Mouse (Mus musculus): ENCODE results near the gene Sms. TPM values are rescaled to one million over a fixed set of nuclear protein-coding genes. Genes with fewer than 3 reads are reported as not detected.
A peak's percentile ranks its signal among the peaks of the same experiment; 100 is the strongest.

Gene Sms
- 57.9 and 86.5 TPM in 2 replicates for total RNA-seq (2017)

DNA sequence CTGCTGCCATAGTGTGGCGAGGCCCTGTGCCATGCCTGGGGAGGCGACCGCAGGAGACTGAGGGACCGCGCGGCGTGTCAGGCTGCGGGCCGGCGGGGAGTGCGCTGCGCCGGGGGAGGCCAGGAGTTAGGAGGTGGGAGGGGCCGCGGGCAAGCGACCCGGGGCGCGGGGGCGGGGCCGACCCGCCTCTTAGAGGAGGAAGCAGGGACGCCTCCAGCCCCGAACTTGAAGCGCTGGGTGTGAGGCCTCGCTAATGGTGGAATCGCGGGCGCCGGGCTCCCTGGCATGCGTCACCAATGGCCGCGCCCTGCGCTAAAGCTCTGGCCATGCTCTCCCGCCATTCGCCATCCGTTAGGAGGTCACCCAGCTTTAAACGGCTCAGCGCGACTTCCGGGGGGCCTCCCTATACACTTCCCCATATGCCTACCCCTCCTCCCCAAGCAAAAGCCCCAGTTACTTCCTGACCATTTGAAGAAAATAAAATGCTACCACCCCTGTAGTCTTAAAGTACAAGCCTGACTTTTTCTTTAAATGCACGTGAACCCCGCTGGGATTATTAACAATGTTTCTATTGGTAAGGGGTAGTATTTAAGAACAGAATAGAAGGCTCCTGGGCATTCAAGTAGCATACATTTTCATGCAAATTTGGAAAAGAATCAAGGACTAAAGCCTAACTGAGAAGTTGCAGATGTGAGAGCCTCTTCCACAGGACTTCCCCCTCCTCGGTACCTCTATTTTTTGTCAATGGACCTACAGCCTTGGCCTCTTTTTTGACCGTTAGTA lies at the start of gene Sms:
TSS of gene Sms (minus strand) at position 344 of the 783 bp plus-strand sequence.
- peak; percentile 81 for ATAC-seq (replicated peaks; ENCODE audit: low read depth, poor library complexity, severe bottlenecking)

DNA sequence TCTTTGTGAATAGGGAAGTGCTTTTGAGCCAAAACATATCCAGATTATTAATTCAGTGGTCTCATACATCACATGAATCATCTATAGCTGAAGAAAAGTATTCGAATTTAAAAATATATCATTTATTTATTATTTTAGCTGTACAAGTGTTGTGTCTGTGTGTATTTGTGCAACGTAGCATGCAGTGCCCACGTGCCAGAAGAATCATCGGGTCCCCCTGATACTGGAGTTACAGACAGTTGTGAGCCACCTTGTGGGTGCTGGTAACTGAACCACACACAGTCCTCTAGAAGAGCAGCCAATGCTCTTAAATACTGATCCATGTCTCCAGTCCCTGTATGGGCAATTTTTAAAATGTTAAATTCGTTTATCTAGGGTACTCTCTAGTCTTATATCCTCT lies 14.3 kb upstream of the Sms start:
- no peak for ATAC-seq (replicated peaks; ENCODE audit: low read depth, poor library complexity, severe bottlenecking)

- ATAC-seq (replicated peaks; ENCODE audit: low read depth, poor library complexity, severe bottlenecking) = no peak
Measured at GRCm38 (mm10) chrX:157504506-157504905, 12.4 kb upstream of the Sms start.

GRCm38 (mm10) chrX:157501871-157502270 lies 9.8 kb upstream of the Sms start:
- ATAC-seq (replicated peaks; ENCODE audit: low read depth, poor library complexity, severe bottlenecking) = no peak

DNA sequence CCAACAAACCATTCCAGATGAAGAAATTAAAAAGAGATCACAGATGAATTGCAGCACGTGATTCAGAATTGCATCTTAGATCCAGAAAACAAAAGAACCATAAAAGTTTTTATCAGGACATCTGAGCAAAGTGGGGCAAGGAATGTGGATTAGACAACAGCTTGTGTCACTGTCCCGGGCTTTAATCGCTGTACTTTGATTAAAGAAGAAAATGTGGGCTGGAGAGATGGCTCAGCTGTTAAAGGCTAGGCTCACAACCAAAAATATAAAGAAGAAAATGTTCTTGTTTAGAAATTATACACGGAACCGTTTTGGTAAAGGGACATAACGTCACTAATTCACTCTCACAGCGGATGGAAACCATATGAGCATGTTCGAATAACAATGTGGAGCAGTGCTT lies 7.9 kb upstream of the Sms start:
- ATAC-seq (replicated peaks; ENCODE audit: low read depth, poor library complexity, severe bottlenecking) = no peak

GRCm38 (mm10) chrX:157493159-157493558 lies 1.1 kb upstream of the Sms start:
- ATAC-seq (replicated peaks; ENCODE audit: low read depth, poor library complexity, severe bottlenecking) = no peak

GRCm38 (mm10) chrX:157491145-157491935 lies 747 bp downstream of the Sms start:
- peak; percentile 43 for ATAC-seq (replicated peaks; ENCODE audit: low read depth, poor library complexity, severe bottlenecking)

- 0 out of 2 replicates have a peak, but pooled peaks have one; percentile 26 for ATAC-seq (replicated peaks; ENCODE audit: low read depth, poor library complexity, severe bottlenecking)
Measured at GRCm38 (mm10) chrX:157490769-157491144, 1.3 kb downstream of the Sms start.

DNA sequence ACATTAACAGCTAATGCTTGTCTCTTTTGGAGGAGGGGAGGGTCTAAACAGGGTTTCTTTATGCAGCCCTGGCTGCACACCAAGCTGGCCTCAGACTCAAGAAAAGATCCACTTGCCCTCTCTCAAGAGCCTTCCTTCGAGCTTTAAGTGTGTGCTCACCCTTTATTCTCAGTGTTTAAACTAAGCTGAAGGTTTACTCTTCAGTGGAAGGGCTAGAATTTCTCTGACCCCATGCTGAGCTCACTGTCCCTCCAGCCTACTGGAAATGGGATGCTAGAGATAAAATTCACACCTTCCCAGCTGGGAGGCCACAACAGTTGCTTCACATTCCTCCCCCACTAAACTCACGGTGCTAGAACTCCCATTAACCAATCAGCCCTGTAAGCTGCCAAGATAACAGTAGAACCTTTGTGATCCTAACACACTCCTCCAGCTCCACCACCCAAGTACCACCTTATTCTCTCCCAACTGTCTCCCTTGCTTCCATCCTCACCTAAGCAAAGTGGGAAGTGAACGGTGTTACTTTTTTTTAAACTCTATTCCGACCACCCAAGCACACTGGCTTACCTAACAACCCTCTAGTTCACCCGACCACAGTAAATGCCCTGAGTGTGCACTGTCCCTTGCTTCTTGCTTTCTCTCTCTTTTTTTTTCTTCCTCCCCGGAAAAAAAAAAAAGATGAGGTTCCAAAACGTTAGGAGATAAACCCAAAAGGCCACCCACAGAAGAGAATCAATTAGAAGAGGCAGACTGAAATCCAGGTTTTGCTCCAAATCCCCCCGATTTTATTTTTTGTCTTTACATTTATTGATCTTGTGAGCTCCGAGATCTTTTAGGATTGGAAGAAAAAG lies 2.0 kb downstream of the Sms start:
- no peak for ATAC-seq (replicated peaks; ENCODE audit: low read depth, poor library complexity, severe bottlenecking)

DNA sequence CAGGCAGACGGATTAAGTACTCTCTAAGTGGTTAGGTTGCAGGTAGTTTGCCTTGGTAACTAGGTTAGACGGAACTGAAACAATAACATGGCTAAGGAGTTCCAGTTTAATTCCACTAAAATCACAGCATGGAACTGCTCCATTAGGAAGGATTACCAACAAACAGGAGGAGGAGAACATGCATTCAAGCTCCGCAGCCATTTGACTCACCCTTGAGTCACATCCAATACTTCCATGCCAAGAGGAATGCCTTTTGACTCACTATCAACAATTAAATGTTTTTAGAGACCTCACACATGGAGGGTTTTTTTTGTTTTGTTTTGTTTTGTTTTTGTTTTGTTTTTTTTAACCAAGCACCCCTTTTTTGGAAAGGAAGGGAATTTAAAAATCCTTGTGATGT lies 3.3 kb downstream of the Sms start:
- no peak for ATAC-seq (replicated peaks; ENCODE audit: low read depth, poor library complexity, severe bottlenecking)

DNA sequence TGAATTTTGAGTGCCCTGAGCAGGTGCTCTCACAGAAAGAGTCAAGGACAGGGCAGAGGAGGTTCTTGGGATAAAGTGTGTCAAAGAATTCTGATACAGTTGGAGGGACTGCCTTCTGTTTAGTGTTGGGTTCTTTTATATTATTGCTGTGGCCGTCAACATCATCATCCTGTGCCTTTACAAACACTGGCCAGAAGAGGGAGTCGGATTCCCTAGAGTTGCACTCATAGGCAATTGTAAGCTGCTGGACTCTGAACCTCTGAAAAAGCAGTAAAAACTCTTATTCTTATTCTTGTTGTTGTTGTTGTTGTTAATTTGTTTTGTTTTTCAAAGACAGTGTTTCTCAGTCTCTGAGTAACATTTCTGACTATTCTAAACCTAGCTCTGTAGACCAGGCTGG lies 5.3 kb downstream of the Sms start:
- ATAC-seq (replicated peaks; ENCODE audit: low read depth, poor library complexity, severe bottlenecking) = peak; percentile 50

GRCm38 (mm10) chrX:157482842-157483241 lies 9.2 kb downstream of the Sms start:
- ATAC-seq (replicated peaks; ENCODE audit: low read depth, poor library complexity, severe bottlenecking) = peak; percentile 90

- ATAC-seq (replicated peaks; ENCODE audit: low read depth, poor library complexity, severe bottlenecking) = no peak
Measured at GRCm38 (mm10) chrX:157481860-157482259, 10.2 kb downstream of the Sms start.

GRCm38 (mm10) chrX:157477328-157477727 lies 14.8 kb downstream of the Sms start:
- no peak for ATAC-seq (replicated peaks; ENCODE audit: low read depth, poor library complexity, severe bottlenecking)

- peak; percentile 66 for ATAC-seq (replicated peaks; ENCODE audit: low read depth, poor library complexity, severe bottlenecking)
Measured at GRCm38 (mm10) chrX:157476153-157476810, 15.8 kb downstream of the Sms start.

- no peak for ATAC-seq (replicated peaks; ENCODE audit: low read depth, poor library complexity, severe bottlenecking)
Measured at GRCm38 (mm10) chrX:157471711-157472660, 20.1 kb downstream of the Sms start.

- no peak for ATAC-seq (replicated peaks; ENCODE audit: low read depth, poor library complexity, severe bottlenecking)
Measured at GRCm38 (mm10) chrX:157468795-157469194, 23.3 kb downstream of the Sms start.

GRCm38 (mm10) chrX:157468055-157468454 lies 24.0 kb downstream of the Sms start:
- no peak for ATAC-seq (replicated peaks; ENCODE audit: low read depth, poor library complexity, severe bottlenecking)

DNA sequence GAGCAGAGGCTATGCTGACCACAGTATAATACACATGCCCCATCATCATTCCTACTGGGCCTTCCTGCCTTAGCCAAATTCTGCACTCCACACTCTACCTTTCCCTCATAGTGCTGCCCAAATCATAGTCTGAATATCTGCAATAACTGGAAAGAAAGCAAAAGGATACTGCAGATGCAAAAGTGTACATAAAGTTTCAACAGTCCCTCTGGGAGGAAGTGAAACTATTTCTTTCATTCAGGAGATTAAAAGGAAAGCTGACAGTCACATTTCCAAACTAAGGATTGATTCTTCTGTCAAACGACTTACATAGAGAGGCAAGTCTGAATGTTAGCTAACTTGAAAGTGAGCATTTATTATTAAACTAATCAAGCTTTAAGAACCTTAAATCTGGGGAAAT lies 26.1 kb downstream of the Sms start:
- peak; percentile 39; the same call in 1 of the 2 replicates for ATAC-seq (replicated peaks; ENCODE audit: low read depth, poor library complexity, severe bottlenecking)

All from common myeloid progenitor, adult 5-6 weeks (primary cell).